Mouse (Mus musculus) spleen, adult 2 months (tissue): ENCODE measurements around the gene Fnbp1l.

ENCODE experiments used
- CTCF ChIP-seq: fragments of 200-500 bp; IDR thresholded peaks from 2 replicates; pipeline ENCODE4 v1.5.1; 2011; ENCODE audit warnings: mild to moderate bottlenecking, inconsistent platforms; ENCODE audit not compliant: insufficient read depth, insufficient read length, insufficient replicate concordance; ENCODE audit errors: extremely low read depth
- POLR2A ChIP-seq: fragments of 200-500 bp; IDR thresholded peaks from 2 replicates; pipeline ENCODE4 v1.6.1; 2011; ENCODE audit warnings: low read depth, low read length, inconsistent platforms

DNA sequence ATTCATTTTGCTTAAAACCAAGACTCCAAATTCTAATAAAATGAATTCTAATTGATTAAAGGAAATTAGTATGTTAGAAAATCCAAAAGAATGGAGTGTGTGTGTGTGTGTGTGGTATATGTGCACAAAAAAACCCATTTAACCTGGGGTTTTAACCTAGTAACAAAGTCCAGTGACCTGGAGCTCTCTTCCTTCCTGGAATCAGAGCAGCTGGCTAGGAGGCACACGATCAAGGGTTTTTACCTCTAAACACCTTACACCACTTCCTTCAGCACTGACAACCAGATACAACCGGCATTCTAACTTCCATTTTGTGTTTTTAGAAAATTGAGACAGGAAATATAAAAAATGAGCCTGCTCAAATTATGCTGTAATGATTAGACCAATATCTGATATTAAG lies 74.2 kb downstream of the Fnbp1l start:
- TF ChIP-seq CTCF (no peak), POLR2A (no peak)
